Mouse (Mus musculus) heart, adult 2 months (tissue): ENCODE results near the gene Blmh.

Experiments
- CTCF ChIP-seq: fragments of 200-600 bp; IDR thresholded peaks from 2 replicates; pipeline ENCODE4 v1.8.1; 2022; ENCODE audit warnings: antibody characterized with exemption, mild to moderate bottlenecking, moderate library complexity
- EP300 ChIP-seq: fragments of 200-500 bp; IDR thresholded peaks from 2 replicates; pipeline ENCODE4 v1.6.1; 2011; ENCODE audit warnings: low read depth, low read length, control low read depth; ENCODE audit not compliant: insufficient read depth

DNA sequence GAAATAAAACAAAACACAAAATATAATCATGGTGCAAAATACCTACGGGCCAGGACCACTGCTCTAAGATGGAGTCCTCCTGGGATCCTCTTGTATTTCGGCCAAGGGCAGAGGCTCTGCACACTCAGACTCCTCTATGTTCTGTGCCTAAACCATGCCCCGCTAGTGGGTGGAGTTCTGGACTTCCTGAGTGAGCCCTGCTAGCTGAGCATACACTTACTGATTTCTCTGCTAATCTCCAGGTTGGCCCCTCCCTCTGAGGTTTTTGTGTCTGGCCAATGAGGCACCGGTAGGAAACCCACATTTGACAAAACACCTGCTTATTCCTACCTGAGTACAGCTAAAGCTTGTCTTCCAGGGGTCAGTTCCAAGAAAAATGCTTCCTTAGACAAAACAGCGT lies 76.1 kb downstream of the Blmh start:
- TF ChIP-seq CTCF (no peak), EP300 (no peak)
